Mouse (Mus musculus) limb, embryonic 12.5 days (tissue): ENCODE data around the gene Wdr5. TPM values are rescaled to one million over a fixed set of nuclear protein-coding genes. Genes with fewer than 3 reads are reported as not detected.

Experiments
- ATAC-seq: fragments of 200-750 bp; cut with Nextera tagmentation; 2 replicates; pipeline ENCODE4 v1.8.0; 2017; ENCODE audit warnings: low read depth, moderate TSS enrichment; ENCODE audit not compliant: insufficient number of reproducible peaks, insufficient read depth, low FRiP score, low TSS enrichment
- H3K27ac ChIP-seq: fragments of 300-500 bp; sonication (generic); 2 replicates; pipeline ENCODE4 v1.5.1; 2016; ENCODE audit warnings: mild to moderate bottlenecking, moderate library complexity
- H3K27me3 ChIP-seq: fragments of 300-500 bp; sonication (generic); 2 replicates; pipeline ENCODE4 v1.6.1; 2016; ENCODE audit warnings: mild to moderate bottlenecking, moderate library complexity
- H3K36me3 ChIP-seq: fragments of 300-500 bp; sonication (generic); 2 replicates; pipeline ENCODE4 v1.6.1; 2016; ENCODE audit warnings: mild to moderate bottlenecking, moderate library complexity
- H3K4me1 ChIP-seq: fragments of 300-500 bp; sonication (generic); replicated peaks from 2 replicates; pipeline ENCODE4 v1.6.1; 2016
- H3K4me2 ChIP-seq: fragments of 300-500 bp; sonication (generic); 2 replicates; pipeline ENCODE4 v1.6.1; 2016; ENCODE audit warnings: mild to moderate bottlenecking, moderate library complexity
- H3K4me3 ChIP-seq: fragments of 300-500 bp; sonication (generic); replicated peaks from 2 replicates; pipeline ENCODE4 v1.5.1; 2016; ENCODE audit warnings: mild to moderate bottlenecking
- H3K9ac ChIP-seq: fragments of 300-500 bp; sonication (generic); replicated peaks from 2 replicates; pipeline ENCODE4 v1.6.1; 2016; ENCODE audit warnings: mild to moderate bottlenecking, moderate library complexity
- H3K9me3 ChIP-seq: fragments of 300-500 bp; sonication (generic); 2 replicates; pipeline ENCODE4 v1.6.1; 2016; ENCODE audit warnings: mild to moderate bottlenecking, moderate library complexity
- WGBS: fragments of 180-500 bp; shearing (Covaris S2); methylation state at CpG from one replicate; pipeline ENCODE4 v1.1.7; 2016; 5-methylcytosine and 5-hydroxymethylcytosine counted together
- polyA plus RNA-seq: library from polyadenylated mRNA; unstranded; fragments of >200 nt; fragmentation: Nextera tagmentation; extraction: Ambion mirVana; gene quantifications from 2 replicates; pipeline ENCODE4 v1.2.1, GENCODE M21; 2016

Wdr5 gene
- polyA plus RNA-seq, 1 experiment from 2014 or later, result 73.5 TPM

DNA sequence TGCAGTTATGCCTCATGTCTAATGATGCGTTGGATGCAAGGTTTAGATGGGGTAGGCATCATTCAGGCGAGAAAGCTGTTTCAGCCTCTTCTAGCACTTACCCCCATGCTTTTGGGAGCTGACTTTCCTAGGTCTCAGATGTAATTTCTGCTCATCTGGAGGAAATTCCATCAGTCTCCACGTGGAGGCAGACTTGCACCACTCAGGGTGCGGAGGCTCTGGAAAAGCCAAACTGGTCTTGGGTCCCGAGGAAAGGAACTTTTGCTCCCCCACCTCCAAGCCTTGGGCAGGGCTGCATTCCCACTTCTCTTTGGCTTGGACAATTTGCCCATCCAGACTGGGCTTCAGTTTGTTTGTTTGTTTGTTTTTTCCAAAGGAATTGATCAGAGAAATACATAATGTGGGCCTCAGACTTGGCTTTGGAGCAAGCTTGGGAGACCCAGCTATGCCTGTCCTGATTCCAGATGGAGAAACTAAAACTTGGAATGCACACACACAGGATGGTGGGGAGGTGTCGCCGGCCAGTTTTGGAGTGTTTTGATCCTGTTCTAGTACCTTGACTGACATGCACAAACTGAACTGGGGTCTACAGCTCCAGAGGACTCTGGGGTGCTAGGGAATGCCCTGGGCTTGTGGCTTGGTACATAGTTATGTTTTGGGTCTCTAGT, 37.8 kb downstream of the Wdr5 start:
- Histone ChIP-seq H3K27ac (no peak overlapping the region), H3K4me3 (no peak overlapping the region), H3K27me3 (no peaks in the 10 kb centered on the region), H3K9ac (no peak overlapping the region), H3K9me3 (peaks cover 3% of the 10 kb centered on the region; the same call in 1 of the 2 replicates), H3K4me1 (peaks cover 6% of the 10 kb centered on the region; the same call in 1 of the 2 replicates), H3K4me2 (no peak overlapping the region), H3K36me3 (no peaks in the 10 kb centered on the region)
- WGBS, result 24% methylated on average over 7 of the region's 7 CpGs
- no peak; the same call in 1 of the 2 replicates for ATAC-seq

DNA sequence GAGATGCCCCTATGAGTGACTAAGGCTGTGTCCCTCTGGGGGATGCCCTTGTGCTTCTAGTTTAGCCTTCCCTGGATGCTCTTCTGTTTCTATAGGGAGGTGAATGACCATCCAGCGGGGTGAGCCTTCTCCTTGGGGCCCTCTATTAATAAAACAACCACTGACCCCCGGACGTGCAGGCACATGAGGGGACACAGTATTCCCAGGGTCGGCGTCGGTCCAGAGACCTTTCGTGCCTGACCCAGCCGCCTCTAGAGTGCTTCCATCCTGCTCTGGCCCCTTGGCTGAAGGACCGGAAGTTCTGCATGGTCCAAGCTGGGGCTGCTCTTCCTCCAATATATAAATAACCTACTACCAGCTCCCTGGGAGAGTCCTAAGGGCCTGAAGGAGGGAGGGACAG, 39.4 kb downstream of the Wdr5 start:
- no peaks in the 10 kb centered on the region for H3K27me3 ChIP-seq
- no peaks in the 10 kb centered on the region for H3K9me3 ChIP-seq
- ATAC-seq, result no peak
- H3K4me2 ChIP-seq, result no peak overlapping the region
- no peak overlapping the region for H3K4me3 ChIP-seq
- 79% methylated on average over 9 of the region's 9 CpGs for WGBS
- H3K36me3 ChIP-seq, result no peaks in the 10 kb centered on the region
- H3K27ac ChIP-seq, result no peak overlapping the region
- peaks cover 13% of the 10 kb centered on the region; the same call in 1 of the 2 replicates for H3K4me1 ChIP-seq
- H3K9ac ChIP-seq, result no peak overlapping the region

GRCm38 (mm10) chr2:27556921-27557320, 42.0 kb downstream of the Wdr5 start:
- H3K4me2 ChIP-seq, result no peak overlapping the region
- H3K9ac ChIP-seq, result no peak overlapping the region
- no peaks in the 10 kb centered on the region for H3K27me3 ChIP-seq
- no peak overlapping the region for H3K4me3 ChIP-seq
- ATAC-seq, result no peak
- H3K4me1 ChIP-seq, result peaks cover 17% of the 10 kb centered on the region; the same call in 1 of the 2 replicates
- WGBS, result 83% methylated on average over 6 of the region's 6 CpGs
- H3K9me3 ChIP-seq, result no peaks in the 10 kb centered on the region
- no peak overlapping the region for H3K27ac ChIP-seq
- no peaks in the 10 kb centered on the region for H3K36me3 ChIP-seq

GRCm38 (mm10) chr2:27560708-27561123, 45.8 kb downstream of the Wdr5 start:
- no peak overlapping the region for H3K9ac ChIP-seq
- no peaks in the 10 kb centered on the region for H3K36me3 ChIP-seq
- H3K9me3 ChIP-seq, result no peaks in the 10 kb centered on the region
- H3K27ac ChIP-seq, result no peak overlapping the region
- WGBS, result 77% methylated on average over 7 of the region's 7 CpGs
- no peaks in the 10 kb centered on the region for H3K27me3 ChIP-seq
- H3K4me2 ChIP-seq, result no peak overlapping the region
- ATAC-seq, result no peak
- peaks cover 22% of the 10 kb centered on the region; the same call in 1 of the 2 replicates for H3K4me1 ChIP-seq
- H3K4me3 ChIP-seq, result no peak overlapping the region

- Histone ChIP-seq H3K27ac (no peak overlapping the region), H3K27me3 (no peaks in the 10 kb centered on the region), H3K4me3 (no peak overlapping the region), H3K36me3 (no peaks in the 10 kb centered on the region), H3K4me1 (peaks cover 22% of the 10 kb centered on the region; the same call in 1 of the 2 replicates), H3K4me2 (no peak overlapping the region), H3K9ac (no peak overlapping the region), H3K9me3 (no peaks in the 10 kb centered on the region)
- ATAC-seq, result no peak
- WGBS, result 78% methylated on average over 1 of the region's 1 CpGs
These were observed 46.2 kb downstream of the Wdr5 start for GRCm38 (mm10) chr2:27561159-27561558.

GRCm38 (mm10) chr2:27561829-27562228, 46.9 kb downstream of the Wdr5 start:
- Histone ChIP-seq H3K9ac (no peak overlapping the region), H3K36me3 (no peaks in the 10 kb centered on the region), H3K4me2 (no peak overlapping the region), H3K4me1 (peaks cover 22% of the 10 kb centered on the region; the same call in 1 of the 2 replicates), H3K27ac (no peak overlapping the region), H3K9me3 (no peaks in the 10 kb centered on the region), H3K4me3 (no peak overlapping the region), H3K27me3 (no peaks in the 10 kb centered on the region)
- ATAC-seq, result no peak
- WGBS, result 94% methylated on average over 3 of the region's 3 CpGs

- no peaks in the 10 kb centered on the region for H3K27me3 ChIP-seq
These were observed 48.7 kb downstream of the Wdr5 start for GRCm38 (mm10) chr2:27563641-27564148.

GRCm38 (mm10) chr2:27564694-27565093, 49.7 kb downstream of the Wdr5 start:
- no peak for ATAC-seq
- Histone ChIP-seq H3K27me3 (no peaks in the 10 kb centered on the region), H3K4me2 (no peak overlapping the region), H3K36me3 (no peaks in the 10 kb centered on the region), H3K4me3 (no peak overlapping the region), H3K9me3 (no peaks in the 10 kb centered on the region), H3K27ac (no peak overlapping the region), H3K4me1 (peaks cover 23% of the 10 kb centered on the region; the same call in 1 of the 2 replicates), H3K9ac (no peak overlapping the region)
- 87% methylated on average over 4 of the region's 4 CpGs for WGBS

More at GRCm38 (mm10) chr2:27563641-27564148, 48.7 kb downstream of the Wdr5 start:
- Histone ChIP-seq H3K9ac (no peak overlapping the region), H3K4me1 (peaks cover 22% of the 10 kb centered on the region; the same call in 1 of the 2 replicates), H3K4me3 (no peak overlapping the region), H3K4me2 (no peak overlapping the region), H3K36me3 (no peaks in the 10 kb centered on the region), H3K9me3 (no peaks in the 10 kb centered on the region), H3K27ac (no peak overlapping the region)
- WGBS, result 78% methylated on average over 9 of the region's 9 CpGs
- ATAC-seq, result no peak

DNA sequence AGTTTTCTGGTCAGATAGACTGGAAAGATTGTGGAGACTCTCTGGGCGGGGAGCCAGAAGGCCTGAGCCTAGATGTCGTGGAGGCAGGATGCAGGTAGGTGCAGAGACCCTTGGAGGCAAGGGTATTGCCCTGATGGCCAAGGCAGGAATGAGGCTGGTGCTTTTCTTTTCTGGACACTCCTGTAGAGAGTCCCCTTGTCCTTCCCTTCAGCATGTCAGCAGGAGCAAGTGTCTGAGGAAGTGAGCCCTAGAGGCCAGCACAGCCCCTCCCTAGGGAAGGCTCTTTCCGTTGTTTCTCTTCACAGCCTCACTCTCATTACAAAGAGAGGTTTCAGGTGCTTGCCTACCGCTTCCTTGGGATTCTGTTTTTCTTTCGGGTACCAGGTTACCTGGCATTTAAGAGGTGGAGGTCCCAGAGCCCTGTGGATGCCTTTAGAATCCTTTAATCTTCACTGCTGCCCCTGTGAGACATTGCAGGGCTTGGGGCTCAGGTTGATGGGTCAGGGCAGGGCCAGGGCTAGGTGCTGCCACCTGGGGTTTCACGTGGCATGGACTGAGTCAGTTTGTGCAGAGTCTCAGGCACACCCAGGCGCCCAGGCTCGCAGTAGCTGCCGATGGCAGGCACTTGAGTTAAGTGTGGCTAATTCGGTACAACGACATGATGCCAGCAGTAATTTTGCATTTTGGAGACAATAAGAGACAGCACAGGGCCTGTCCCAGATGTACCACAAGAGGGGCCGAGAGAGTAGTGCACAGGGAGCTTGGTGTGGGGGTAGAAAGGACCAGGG, 50.6 kb downstream of the Wdr5 start:
- no peaks in the 10 kb centered on the region for H3K9me3 ChIP-seq
- H3K27me3 ChIP-seq, result no peaks in the 10 kb centered on the region
- H3K27ac ChIP-seq, result no peak overlapping the region
- H3K4me2 ChIP-seq, result no peak overlapping the region
- peaks cover 23% of the 10 kb centered on the region; the same call in 1 of the 2 replicates for H3K4me1 ChIP-seq
- 68% methylated on average over 12 of the region's 12 CpGs for WGBS
- no peaks in the 10 kb centered on the region for H3K36me3 ChIP-seq
- no peak overlapping the region for H3K9ac ChIP-seq
- no peak for ATAC-seq
- no peak overlapping the region for H3K4me3 ChIP-seq

- H3K4me1 ChIP-seq, result peaks cover 28% of the 10 kb centered on the region
- WGBS, result 48% methylated on average over 5 of the region's 5 CpGs
- ATAC-seq, result no peak
- H3K27me3 ChIP-seq, result no peaks in the 10 kb centered on the region
- no peak overlapping the region for H3K4me3 ChIP-seq
- no peak overlapping the region for H3K9ac ChIP-seq
- H3K9me3 ChIP-seq, result no peaks in the 10 kb centered on the region
- H3K4me2 ChIP-seq, result no peak overlapping the region
- no peaks in the 10 kb centered on the region for H3K36me3 ChIP-seq
- H3K27ac ChIP-seq, result peak overlapping the region; percentile 45; the same call in 1 of the 2 replicates
These were observed 55.9 kb downstream of the Wdr5 start for GRCm38 (mm10) chr2:27570856-27571255.

- H3K27me3 ChIP-seq, result no peaks in the 10 kb centered on the region
- peaks cover 28% of the 10 kb centered on the region for H3K4me1 ChIP-seq
- 36% methylated on average over 8 of the region's 8 CpGs for WGBS
- ATAC-seq, result peak; percentile 62; the same call in 1 of the 2 replicates
- no peak overlapping the region for H3K4me2 ChIP-seq
- H3K9me3 ChIP-seq, result no peaks in the 10 kb centered on the region
- no peaks in the 10 kb centered on the region for H3K36me3 ChIP-seq
- H3K4me3 ChIP-seq, result no peak overlapping the region
- H3K9ac ChIP-seq, result no peak overlapping the region
- H3K27ac ChIP-seq, result peak overlapping the region; percentile 62
These were observed 57.4 kb downstream of the Wdr5 start for GRCm38 (mm10) chr2:27572261-27572793.
